Mouse (Mus musculus) T-helper 2 cell (primary cell): Measurements from ENCODE around the gene Ucp2.

ENCODE experiments used
- in situ Hi-C: fragments of 300-600 bp; cut with MboI, MseI; formaldehyde crosslinking; loops from one replicate; pipeline ENCODE4 v1.15.1; 2025; ENCODE audit warnings: high pct_unique_total_duplicates

The Ucp2 gene

DNA sequence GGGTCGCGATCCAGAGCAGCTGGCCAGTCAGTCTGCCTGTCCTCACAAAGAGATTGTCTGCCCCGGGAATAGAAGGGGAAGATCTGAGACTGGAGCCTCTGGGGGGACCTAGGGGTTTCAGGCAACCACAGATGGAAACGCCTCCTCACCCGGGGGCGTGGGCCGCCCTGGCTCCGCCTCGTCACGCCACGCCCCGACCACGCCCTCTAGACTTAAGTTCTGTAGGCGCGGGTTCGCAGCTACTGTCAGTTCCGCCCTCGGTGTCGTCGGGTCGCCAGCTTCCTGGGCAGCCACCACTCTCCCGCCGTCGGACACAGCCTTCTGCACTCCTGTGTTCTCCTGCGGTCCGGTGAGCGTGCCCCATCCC lies at the start of gene Ucp2:
TSS of gene Ucp2 (plus strand) at position 221 of the 367 bp plus-strand sequence.
- in situ Hi-C loops: loop anchor here (10.0 kb wide), 1 partner anchor 1928 kb away; no protein-coding TSS in a partner anchor

DNA sequence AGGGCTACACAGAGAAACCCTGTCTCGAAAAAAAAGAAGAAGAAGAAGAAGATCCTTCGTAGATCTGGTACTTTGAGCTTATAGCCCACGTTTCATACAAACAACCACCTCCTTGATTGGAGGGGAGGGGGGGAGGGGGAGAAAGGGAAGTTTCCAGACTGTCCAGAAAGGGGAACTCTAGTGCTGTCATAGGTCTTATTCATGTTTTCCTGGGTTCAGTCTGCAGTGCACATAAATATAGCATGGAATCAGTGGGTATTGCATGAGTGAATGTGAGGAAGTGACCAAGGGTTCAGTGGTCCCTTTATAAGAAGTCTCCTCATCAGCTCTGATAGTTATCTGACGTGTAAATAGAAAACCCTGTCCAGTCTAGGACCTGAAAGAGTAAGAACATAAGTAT lies 49.4 kb upstream of the Ucp2 start:
- in situ Hi-C loops: no loop called here

DNA sequence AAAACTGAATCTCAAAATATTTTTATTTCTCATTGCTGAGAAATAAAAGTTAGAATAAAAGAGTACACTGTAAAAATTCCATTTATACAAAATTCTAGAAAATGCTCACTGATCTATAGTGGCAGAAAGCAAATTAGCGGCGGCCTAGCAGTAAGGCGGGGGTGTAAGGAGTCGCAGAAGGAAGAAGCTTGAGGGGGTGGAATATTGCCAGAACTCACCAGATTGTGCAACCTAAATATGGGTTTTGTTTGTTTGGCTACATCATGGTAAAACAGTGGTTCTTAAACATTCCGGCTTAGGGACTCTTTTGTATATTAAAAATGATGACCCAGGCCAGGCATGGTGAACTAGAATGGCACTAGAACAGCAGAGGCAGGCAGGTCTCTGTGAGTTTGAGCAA lies 46.9 kb upstream of the Ucp2 start:
- in situ Hi-C loops: no loop called here

DNA sequence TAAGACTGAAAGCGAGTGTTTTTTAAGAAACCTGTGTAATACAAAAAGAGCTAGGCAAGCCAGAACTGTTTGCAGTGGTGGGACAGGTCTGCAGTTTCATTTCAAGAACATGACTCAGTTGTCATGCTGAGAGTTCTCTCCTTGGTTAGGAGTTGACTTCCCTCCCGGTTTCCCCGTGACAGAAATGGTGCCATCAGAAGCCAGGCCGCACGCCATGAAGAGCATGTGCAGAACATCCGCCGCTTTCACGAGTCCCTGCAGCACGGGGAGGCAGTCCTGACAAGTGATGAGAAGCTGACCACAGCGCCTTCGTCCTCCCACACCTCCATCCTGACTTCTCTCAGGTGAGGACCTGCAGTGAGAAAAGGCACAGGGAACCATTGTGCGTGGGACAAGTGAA lies 44.6 kb upstream of the Ucp2 start:
- in situ Hi-C loops: no loop called here

DNA sequence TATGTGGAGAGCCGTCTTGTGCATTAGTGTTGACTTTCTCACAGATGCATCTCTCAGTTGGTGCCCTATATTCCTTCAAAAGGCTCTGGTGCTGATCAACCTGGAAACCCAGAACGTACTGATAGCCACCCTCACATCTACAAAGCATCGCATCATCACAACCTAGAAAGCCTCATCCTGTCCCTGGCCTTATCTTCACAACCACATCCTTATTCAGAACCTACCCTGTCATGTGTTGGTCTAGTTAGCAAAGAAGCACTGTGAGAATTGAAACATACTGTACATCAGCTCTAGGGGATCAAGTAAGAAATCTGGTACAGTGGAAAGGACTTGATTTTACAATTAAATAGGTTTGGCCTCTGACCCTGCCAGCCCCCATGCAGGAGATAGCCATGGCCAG lies 44.2 kb upstream of the Ucp2 start:
- in situ Hi-C loops: no loop called here

DNA sequence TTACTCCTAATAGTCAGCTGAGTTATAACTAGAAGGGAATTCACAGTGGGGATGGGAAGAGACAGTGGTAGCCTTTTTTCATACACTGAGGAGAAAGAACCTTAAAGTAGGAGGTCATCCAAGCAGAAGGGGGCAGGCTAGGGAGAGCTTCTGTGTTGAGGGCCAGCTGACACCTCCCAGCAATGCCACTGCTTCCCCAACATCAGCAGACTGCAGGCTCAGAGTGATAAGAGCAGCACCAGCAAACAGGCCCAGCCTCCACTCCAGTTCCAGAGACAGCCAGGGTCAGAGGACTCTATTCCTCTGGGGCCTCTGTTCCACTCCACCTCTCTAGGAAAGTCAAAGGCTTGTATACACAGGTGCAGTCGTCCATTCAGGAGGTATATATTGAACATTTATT lies 35.0 kb upstream of the Ucp2 start:
- in situ Hi-C loops: no loop called here

DNA sequence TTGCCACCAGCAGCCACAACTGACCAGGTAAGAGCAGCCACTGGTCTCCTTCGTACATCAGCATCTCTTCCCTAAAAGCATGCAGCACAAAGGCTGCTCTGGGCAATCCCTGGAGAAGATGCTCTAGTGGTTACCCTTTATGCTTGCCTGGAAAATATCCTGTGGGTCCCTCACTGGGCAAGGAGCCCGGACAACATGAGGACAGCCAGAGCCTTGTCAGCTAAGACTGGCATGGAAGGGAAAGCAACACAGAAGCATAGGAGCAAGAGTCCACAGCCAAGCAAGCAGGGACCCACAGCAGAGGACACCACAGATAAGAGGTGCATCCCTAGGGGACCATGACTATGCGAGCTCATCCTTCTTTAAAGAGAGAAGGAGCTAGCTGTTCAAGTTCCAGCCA lies 33.3 kb upstream of the Ucp2 start:
- in situ Hi-C loops: no loop called here

DNA sequence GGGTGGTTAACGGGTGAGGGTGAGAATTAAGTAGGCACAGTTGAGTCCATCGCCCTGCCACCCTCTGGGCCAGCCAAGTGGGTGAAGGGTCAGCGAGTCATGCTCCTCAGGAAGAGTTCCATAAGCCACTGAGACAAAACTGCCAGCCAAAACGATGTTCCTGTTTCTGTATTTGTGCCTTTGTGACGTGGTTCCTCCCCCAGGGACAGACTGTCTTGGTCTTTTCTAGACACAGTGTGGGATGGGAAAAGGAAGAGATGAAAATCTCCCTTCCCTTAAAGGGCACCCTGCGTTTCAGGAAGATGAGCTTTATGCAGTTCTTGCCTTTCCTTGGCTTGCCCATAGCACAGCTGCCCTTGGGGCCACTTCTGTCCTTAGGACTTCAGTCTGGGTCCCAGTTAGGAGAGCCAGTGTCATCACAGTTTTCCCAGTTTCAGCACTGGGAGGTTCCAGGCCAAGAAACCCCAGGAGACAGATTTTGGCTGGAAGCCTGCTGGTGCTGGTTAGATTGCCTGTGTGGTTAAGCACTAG lies 31.5 kb upstream of the Ucp2 start:
- in situ Hi-C loops: no loop called here

DNA sequence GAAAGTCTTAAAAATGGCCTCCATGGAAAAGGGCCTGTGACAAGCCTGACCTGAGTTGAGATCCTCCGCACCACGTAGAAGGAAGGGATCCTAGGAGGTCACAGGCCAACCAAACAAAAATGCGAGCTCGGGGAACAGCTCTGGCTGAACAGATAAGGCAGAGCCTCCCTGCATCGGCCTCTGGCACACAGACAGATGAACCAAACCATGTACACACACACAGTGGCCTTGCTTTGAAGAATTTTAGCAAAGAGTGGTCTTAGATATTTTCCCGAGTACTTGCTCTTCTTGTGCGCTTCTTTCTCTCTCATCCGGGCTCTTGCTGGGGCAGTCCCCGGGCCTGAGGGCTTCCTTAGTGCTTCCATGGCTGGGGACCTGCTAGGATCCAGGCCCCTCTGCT lies 29.9 kb upstream of the Ucp2 start:
- in situ Hi-C loops: no loop called here

DNA sequence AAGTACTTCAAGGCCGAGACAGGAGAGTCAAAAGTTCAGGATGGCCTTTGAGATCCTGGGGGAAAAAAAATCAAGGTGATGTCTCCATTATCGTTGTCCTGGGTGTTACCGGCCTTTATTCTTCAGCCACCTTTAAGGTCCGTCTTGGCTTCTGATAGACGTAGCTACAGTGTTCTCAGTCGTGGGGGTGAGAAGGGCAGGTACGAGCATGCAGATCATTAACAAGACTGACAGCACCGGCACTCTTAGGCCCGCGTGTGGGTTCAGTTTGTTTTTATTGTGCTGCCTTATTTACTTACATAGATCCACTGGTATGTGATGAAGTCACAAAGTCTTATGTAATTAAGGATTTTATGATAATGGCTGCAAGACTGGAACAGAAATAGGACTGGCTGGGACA lies 29.4 kb upstream of the Ucp2 start:
- in situ Hi-C loops: no loop called here

DNA sequence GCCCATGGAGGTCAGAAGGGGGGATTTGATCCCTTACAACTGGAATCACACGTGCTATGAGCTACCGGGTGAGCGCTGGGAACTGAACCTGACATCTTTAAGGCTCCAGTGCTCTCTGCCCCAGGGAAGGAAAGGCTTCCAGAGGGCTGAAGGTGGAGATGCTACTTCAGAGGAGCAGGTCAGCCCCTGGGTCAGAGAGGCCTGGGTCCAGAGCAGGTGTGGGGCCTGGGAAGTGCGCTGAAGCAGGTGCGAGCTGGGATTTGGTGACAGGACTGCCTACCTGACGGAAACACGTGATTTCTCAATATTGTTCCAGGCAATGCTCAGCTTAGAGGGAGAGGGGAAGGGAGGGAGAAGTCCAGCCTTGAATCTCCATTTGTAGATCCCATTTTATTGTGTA lies 28.9 kb upstream of the Ucp2 start:
- in situ Hi-C loops: no loop called here

DNA sequence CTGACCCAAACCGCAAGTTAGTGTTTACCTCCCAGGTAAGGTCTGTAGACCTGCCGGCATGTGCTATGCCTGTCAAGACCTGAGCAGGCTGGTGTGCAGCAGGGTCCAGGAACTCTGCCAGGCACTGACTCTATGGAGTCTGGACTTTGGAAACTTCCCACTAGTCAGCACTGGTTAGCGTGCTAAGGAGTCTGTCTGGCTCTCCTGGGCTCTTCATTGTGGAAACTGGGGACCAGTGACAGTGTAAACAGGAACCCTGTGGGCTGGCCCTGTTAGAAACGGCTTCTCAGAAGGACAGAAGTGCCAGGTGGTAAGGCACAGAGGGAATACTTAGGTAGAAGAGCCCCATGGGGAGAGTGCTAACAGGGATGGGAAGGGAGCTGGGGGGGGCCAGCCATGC lies 27.9 kb upstream of the Ucp2 start:
- in situ Hi-C loops: no loop called here

DNA sequence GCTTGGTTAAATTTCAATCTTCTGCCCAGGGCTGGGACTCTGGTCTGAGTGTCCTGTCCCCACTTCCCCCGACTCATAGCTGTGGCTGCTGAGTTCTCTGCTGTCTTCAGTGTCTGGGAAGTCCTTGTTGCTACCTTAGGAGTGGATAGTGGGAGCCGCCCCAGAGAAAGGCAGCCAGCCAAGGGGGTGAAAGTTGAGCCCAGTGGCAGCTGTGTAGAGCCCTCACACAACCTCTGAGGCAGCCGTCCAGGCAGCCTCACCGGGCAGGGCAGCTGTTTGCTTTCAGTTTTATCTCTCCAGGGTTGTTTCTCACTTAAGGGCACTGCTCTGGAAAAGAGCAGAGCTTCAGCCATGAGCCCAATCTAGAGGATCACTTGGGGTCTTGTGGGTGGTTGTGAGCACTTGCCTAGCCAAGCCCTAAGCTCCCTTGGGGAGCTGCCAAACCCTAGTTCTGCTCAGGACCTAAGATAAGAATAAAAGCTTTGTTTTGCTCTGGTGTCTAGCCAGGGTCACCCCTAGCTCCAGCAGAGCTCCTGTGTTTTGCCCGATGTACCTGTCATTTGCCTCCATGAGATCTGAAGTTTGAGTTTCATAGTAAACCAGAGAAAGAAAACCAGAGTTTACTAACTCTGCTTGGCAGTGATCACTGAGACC lies 27.4 kb upstream of the Ucp2 start:
- in situ Hi-C loops: no loop called here

DNA sequence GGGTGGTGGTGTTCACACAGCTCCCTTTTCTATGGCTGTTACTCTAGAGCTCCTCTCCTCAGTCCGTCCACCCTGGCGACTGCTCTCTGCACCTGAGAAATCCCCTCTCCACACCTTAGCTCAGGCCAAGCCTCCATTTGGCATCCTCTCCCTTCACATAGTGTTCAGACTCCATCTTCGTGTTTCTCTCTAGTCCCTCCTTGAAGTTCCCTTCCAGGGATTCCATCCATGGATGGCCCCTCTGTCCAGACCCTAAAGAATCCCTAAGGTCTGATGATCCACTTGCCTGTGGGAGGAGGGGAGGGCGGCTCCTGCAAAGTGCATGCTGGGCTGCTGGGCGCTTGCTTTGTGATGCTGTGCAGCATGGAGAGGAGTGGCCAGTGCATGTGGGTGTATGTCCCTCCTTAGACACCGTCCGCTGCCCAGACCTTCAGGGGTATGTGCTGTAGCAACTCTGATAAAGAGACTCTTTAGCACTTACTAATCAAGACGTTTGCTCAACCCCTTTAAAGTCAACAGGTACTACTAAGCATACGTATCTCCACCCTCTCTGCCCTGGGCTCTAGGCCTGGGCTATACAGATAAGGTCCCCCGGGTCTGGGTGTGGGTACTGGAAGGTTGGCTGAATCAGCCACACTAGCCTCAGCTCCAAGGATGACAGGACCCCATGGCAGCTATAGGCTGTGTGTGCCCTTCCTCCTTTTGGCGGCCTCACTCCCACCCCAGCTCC lies 26.2 kb upstream of the Ucp2 start:
- in situ Hi-C loops: no loop called here

DNA sequence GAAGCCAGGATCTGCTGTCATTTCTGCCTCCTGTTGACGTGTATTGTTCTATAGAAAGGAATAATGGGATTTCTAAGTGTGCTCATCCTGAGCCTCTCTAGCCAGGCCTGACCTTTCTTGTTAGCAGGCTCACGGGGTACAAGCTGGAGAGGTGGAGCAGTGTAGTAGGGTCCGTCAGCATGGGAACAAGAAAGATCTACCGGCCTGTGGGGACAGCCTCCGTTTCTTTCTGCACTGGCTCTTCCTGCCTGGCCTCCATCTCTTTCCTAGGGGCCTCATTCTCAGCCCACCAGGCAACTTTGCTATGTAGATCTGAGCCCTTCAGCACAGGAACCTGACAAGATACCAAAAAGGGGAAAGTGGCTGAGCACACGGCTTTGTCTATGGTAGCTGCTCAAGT lies 24.4 kb upstream of the Ucp2 start:
- in situ Hi-C loops: no loop called here

DNA sequence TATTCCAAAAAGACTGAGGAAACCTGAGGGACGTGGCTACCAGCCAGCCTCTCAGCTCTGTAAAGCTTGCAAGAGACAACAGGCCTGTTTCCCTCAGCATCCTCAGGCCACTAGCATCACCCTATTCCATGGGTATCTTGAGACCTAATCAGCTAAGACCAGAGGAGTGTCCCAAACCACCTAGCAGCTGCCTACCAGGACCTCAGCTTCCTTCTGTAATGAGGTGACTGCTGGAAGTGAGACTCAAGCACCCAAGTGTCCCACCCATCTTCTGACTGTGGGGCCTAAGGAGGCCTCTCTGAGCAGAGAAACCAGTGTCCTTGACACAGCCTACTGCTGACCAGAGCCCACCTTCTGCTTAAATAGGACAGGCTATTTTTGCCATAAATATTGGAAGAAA lies 23.6 kb upstream of the Ucp2 start:
- in situ Hi-C loops: no loop called here

DNA sequence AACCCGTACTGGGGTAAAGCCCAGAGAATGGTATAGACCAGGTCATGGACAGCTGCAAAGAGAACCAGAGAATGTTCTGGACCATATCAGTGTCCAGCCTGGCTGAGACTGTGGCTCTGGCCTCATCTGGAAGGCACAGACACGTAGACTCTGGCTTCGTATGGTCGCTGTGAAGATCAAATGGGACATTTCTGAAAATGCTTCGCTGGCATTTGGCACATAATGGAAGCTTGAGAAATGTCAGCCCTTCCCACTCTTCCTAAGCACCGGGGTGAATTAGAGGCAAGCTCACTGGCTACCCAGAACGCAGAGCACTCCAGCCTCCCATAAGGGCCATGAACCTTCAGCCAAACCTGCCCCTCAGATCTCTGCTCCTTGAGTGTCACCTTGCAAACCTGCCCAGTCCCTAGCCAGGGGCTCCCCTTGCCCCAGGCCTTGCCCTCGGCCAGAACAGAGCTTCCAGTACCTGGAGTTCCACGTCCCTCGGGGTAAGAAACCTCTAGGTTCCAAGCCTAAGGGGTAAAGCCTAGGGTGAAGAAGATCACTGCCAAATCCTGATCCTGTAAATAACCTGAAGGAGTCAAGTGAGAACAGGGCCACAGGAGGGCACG lies 22.2 kb upstream of the Ucp2 start:
- in situ Hi-C loops: no loop called here

DNA sequence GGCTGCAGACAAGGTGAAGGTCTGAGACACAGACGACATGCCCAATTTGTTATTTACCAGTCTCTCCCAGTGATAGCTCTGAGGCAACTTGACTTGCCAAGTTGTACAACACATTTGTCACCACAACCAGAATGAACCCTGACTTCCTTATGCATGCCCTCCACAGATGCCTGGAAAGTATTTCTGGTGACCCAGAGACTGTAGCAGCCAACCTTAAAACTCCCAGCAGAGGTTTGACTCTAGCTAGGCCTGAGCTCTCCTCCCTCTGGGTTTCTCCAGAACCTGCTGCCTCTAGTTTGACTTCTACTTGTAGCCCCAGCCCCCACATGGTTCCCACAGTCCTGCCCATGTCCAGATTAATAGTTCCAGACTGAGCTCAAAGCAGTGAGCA lies 21.7 kb upstream of the Ucp2 start:
- in situ Hi-C loops: no loop called here

DNA sequence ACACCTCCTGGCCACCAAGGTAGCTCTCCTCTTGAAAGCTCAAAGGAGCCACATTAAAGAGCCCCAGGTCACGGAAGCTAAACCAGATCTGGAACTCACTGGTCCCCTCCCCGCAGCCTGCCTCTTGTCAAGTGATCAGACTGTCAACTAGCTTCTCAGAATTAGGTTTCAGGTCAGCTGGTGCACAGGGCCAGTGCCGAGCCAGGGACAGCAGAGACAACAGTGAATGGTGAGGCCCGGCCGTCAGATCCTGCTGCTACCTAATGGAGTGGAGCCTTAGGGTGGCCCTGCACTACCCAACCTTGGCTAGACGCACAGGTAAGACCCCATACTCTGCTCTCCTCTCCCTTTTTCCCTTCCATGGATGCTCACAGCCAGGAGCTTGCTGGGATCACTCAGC lies 20.4 kb upstream of the Ucp2 start, which contains the start of gene Ucp3:
TSS of gene Ucp3 (plus strand) at position 214 of the 400 bp plus-strand sequence.
- in situ Hi-C loops: no loop called here

DNA sequence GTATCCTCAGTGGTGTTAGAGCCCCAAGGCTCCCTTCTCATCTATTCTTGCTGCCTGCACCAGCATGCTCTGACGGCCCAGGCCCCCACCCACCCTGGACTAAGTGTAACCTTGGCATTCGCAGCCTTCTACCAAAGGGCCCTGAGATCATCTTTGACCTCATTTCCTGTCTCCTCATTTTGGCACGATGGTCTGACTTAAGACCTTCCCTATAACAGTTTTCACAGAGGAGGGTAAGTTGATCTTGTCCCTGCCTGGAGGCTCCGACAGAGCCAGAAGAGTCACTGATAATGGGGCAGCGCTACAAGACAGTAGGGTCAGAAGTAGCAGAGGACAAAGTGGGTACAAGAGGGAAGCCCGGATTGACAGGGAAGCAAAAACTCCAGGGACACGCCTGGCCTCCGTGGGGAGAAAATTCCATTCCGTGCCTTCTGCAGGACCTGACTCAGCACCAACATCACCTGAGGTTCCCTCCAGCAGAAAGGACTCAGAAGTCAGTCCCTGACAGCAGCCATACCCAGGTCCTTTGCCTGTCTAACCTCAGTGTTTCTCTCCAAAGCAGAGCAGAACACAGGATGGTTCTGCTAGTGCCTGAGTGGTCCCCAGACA lies 19.2 kb upstream of the Ucp2 start:
- in situ Hi-C loops: no loop called here

DNA sequence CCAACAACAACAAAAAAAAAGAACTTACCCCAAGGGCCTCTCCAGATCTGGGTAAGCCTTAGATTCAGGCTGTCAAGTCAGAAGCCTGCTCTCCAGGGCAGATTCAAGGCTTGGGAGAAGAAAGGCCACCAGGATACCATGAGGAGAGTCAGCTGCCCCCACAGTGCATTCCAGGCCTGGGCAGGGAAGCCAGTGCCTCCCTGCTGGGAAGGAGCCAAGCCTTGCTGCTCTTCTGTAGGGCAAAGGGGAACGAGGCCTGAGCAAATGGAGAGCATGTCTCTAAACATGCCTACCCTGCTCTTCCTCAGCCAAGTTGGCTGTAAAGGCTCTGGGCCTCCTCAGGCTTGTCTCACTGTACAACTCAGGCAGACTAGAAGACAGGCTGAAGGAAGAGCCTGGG lies 18.5 kb upstream of the Ucp2 start:
- in situ Hi-C loops: no loop called here

DNA sequence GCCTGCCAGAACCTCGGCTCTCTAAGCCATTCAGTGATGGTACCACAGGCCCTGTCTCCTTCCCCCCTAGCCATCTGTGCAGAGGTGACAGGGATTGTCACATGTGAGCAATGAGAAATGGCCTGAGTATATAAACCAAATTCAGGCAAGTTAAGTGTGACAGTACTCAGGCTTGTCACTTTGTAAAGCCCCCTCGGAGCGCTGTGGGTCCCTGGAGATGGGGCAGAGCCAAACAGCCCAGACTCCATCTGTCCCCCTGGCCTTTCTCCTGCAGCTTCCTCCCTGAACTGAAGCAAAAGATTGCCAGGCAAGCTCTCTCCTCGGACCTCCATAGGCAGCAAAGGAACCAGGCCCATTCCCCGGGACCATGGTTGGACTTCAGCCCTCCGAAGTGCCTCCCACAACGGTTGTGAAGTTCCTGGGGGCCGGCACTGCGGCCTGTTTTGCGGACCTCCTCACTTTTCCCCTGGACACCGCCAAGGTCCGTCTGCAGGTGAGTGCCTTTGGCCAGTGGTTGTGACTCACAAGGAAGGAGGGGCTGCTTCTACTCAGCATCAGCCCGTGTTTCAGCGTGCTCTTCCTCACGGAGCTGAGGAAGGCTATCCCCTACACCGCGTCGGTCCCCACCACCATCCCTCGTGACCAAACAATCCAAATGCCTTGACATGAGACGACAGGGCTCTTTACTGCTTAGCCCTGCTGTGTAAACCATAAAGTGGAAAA lies 13.9 kb upstream of the Ucp2 start:
- in situ Hi-C loops: no loop called here
